Mouse (Mus musculus) kidney, adult 9 months (tissue): ENCODE measurements at regions not wholly inside any gene's neighbourhood (a gene's known extent, or its start where the extent isn't known, plus 50 kb on each side); places are given as distances from the start of the nearest gene placed in this dataset.

Experiments
- DNase-seq: peaks from one replicate; pipeline ENCODE4 v3.0.0; 2022

DNA sequence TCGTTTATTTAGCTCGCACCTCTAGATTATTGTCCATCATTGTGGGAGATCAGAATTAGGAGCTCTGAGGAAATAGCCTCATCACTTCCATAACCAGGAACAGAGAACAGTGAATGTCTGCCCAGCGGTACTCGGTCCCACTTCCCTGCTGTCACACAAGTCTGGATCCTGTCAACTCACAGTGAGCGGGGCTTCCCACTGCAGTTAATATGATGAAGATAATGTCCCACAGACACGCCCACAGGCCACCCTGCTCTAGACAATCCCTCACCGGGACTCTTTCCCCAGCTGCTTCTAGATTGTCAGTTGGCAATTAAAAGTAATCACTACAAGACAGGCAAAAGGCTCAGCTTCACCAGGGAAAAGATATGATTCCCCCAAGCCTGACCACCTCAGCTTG is 124.2 kb upstream of the Plekha5 start:
- no peak for DNase-seq

DNA sequence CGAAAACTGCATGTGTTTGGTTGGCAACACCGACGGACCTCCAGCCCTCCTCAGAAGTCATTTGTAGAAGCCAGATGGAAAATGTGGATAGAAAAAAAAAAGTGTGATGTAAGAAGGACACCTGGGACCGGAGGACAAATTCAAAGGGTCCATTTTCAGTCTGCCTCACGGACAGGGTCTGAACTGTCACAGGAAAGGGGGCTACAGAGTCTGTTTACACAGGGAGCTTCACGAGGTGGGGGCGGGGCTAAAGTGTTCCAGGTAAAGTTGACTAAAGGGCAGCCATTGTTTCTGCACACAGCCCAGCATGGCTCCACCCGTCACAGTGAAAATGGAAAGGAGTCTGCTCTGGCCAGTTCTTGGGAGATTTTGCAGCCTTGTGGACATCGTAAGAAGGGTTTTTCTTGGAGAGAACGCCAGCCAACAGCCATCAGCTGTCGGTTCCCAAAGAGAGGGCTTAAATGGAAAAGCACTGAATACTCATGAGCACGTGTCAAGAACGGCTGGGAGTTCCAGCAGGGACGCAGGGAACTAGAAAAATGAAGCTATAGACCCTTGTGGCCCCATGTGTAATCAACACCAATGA is 125.8 kb upstream of the Plekha5 start:
- DNase-seq, result no peak

DNA sequence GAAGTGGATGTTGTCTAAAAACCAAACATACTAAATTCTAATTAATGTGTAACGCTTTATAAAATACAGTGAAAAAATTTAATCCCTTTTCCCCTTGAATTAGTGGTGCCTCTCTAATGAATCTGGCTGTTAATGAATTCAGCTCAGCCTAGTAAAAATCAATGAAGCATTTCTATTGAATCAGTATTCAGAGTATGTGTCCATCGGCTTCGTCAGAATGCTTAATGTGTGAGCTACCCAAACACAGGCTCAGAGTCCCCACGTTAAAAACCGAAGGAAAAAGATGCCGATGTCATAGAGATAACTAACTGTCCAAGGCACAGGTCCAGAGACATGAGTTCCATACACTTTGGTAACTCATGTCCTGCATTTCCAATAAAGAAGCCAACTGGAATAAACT is 126.3 kb upstream of the Plekha5 start:
- no peak for DNase-seq

DNA sequence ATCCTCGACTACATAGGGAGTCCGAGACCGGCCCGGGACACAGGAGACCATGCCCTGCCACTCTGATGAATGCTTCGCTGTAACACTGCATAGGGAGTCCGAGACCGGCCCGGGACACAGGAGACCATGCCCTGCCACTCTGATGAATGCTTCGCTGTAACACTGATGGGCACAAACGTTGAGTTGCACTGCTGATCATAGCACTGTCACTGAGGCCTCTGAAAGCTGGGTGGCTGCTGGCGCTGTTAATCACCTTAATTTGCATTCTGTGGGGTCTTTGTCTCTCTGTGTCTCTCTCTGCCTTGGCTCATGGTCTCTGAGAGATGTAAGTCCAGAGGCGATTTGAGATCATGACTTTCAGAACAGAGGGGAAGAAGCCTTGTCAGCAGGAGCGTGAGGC is 133.7 kb upstream of the Plekha5 start:
- DNase-seq, result no peak

DNA sequence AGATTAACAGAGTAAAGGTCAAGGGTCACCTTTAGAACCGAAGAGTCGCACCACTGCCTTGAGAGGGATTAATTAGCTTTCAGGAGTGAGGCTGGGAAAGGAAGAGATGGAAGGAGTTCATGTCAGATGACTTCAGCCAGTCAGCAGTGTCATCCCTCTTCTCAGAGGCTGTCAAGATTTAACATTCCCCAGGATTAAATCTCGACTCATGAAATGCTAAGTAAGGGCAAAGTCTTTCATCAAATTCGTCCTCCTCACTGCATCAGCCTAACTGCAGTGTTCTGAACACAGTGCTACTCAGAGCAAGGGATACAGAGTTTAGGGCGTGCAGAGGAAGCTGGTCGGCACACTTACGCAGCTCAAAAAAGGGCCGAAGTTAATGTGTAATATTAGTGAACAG is 135.1 kb upstream of the Plekha5 start:
- DNase-seq, result peak; percentile 55

DNA sequence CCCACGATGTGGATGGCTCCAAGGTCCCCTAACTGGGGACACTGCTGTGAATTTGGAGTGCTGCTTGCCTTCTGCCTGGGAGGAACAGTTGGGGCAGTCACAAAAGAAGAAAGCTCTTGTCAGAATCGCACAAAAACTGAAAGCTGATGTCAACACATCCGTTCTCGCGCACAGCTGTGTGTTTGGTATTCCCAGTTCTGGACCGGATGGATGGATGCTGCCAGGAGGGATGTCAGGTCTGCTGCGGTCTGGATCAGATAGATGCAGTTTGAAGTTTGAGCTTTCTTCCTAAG is 141.6 kb upstream of the Plekha5 start:
- DNase-seq, result no peak

DNA sequence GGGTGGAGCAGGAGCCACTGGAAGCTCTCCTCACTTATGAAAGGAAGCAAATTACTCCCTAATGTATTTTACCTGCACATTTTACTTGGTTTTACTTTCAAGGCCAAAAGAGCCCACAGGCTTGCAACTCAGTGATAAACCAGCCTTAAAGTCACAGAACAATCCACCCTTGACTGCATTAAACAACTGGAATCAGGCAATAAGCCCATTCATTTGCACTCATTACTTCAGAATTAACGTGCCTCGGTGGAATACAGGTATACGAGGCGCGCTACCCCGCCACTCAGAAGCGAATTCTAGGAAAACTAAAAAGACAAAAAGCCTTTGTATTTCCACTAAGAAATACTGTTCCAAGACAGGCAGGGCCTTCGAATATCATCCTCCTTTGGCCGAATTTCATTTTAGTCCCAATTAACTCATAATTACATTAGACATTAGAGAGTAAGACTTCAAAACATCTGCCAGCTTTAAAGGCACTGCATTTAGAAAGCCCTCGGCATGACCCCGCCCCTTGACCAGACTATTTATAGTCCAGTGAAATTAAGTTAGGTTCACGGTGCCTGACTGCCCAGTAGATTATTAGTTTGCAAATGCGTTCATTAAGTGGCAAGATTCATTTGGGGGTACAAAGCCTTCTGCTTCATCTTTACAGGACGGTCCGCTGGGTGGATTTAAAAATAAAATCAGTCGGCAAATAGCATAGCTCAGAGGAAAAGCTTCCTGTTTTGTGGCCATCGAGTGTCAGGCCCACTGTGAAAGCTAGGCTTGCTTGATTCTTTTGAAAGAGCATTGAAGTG is 142.2 kb upstream of the Plekha5 start:
- peak; percentile 69 for DNase-seq

DNA sequence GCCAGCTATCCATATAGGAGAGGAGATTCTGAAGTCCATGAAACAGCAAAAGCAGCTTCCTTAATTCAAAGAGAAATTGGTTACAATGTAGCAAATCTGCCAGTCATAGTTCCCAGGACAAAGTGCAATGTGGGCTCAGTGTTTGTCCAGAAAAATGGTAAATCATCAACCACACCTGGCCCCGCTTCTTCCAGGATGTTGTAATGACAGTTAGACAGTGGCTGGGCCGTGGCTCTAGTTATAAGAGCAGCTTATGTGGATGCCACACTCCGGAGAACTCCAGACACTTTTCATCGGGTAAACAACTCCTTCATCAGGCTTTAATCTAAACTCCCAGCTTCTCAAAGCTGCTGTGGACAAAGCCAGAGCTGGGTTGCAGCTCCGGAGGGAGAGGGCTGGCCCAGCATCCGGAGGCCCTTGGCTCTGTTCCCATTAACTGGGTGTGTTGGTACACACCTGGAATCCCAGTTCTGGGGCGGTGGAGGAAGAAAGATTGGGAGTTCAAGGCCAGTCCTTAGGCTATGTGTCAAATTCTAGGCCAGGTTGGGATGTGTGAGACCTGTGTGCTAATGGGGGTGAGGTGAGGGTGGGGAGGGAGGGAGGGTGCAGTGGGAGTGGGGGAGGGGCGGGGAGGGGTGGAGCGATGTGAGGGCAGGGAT is 142.9 kb upstream of the Plekha5 start:
- peak; percentile 95 for DNase-seq

DNA sequence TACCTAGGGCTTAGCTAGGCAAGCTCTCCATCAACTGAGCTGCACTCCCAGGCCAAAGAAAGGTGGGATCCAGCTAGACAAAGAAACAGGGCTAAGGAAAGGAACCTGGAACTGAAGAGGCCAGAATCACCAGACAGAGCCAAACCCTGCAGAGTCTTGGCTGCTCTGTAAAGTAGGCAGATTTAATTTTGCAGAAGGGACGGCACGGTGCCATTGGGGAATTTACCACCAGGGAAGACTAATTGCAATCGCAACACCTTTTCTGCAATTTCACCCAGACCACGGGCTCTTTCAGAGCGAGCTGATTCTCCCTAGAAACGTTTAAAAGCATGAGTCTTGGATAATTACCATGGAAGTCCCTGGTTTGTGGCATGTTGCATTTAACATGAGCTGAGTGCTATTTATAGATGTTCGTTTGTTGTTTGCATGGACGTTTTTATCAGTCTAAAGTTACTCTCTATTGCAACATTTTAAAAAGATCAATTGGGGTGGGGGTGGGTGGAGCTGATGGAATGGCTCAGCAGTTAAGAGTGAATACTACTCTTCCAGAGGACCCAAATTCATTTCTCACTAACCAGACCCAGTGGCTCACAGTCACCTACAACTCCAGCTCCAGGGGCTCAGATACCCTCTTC is 144.0 kb upstream of the Plekha5 start:
- no peak for DNase-seq

DNA sequence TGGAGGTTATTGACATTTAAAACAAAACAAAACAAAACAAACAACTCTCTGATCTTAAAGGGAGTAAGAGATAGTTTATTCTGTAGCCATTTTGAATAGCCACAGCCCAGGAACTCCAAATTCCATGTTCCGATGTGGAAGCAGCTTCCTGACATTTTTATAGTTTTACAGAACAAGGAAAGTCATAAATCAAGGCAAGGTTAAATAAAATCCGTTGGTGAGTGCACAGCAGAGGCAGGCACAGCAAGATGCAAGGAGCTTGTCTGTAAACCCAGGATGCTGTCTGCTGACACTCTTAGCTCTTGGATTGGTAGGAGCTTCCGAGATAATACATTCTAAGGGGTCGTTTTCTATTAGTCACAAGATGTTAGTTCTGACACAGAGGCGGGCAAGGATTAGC is 145.1 kb upstream of the Plekha5 start:
- DNase-seq, result no peak

DNA sequence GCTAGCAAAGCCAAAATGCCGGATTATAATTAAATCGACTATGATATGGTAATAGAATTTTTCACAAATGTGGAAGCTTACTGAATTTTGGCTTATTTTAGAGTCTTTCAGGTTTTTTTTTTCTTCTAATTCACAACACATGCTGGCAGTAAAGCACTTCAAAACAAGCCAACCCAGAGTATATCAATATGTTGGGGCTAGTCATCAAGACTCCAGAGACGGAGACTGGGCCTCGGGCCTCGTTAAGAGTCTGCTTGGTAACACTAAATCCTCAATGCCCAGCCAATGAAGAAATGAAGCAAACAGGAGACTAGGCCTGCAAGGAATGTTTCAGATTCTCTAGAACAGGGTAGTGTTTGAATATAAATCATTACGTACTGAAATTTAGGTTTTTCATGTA is 153.3 kb upstream of the Plekha5 start:
- no peak for DNase-seq

DNA sequence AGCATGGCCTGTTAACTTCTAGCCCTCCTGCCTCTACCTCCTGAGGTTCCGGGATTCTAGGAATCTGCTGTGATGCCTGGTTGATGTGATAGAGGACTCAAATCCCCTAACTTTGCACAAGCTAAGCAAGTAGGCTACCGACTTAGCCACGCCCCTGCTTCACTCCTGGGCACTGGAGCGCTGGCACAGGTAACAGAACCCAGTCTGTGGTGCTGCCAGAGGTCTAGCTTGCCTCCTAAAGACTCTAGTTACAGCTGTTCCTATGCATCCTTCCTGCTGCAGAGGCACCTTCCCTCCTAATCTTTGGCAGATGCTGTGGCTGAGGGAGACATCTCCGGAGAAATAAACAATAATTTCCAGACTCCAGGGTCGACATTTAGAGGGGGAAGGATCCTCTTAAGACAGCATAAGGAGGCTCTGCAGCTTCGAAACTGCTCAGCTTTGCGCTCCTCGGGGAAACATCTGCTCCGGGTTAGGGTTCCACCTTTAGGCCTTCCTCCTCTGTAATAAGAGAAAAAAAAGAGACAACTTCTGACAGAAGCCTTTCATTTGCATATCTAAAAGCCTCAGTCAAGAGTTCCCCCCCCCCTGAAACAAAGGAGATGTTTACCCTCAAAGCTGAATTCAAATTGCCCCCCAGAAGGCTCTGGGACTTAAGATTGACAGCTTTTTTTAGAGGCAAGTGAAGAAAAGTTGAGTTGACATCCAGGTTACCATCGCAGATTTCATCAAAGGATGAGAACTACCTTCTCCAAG is 155.4 kb upstream of the Plekha5 start:
- DNase-seq, result no peak

DNA sequence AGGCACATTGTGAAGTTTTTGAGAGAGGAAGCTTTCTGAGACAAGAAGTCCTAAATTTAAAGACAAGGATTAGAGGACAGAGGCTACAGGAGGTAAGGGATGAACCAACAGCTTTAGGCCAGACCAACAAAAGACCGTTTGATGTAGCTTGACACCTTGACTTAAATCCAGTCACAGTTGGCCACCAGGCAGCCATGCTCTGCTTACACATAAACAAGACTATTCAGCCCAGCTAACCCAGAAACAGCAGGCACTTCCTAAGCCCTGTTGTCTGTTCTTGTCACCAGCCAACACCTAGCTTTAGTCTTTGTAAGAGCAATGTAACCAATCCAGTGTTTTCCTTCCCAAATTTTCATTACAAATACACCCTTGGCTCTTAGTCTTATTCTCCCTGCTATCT is 159.9 kb upstream of the Plekha5 start:
- DNase-seq, result no peak

DNA sequence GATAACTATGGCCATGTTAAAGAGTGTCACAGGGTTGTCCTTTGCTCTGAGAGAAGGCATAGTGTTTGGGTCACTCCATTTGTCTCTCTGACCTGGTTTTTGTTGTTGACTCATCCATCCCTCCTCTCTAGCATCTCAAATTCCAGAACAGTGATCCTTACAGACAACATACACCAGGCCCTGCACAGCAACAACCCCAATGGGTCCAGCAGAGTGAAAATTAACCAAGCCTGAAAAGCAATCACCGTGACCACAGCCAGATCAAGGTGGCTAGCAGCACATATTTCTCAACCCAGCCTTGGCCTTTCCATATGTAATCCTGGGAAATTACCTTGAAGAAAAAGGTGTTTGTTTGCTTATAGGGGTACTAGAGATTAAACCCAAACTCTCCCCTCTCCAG is 162.0 kb upstream of the Plekha5 start:
- DNase-seq, result peak; percentile 40

DNA sequence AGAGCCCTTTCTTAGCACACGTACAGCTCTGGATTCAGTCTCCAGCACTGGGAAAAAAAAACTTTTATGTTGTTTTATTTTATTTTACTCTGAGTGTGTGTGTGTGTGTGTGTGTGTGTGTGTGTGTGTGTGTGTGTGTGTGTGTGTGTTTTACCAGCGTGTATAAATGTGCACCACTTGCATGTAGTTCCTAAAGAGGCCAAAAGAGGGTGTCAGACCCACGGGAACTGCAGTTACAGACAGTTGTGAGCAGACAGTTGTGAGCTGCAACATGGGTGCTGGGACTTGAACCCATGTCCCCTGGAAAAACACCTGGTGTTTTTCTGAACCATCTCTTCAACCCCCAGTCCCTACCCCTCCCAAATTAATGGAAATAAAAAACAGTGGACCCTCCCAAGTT is 165.1 kb upstream of the Plekha5 start:
- no peak for DNase-seq

DNA sequence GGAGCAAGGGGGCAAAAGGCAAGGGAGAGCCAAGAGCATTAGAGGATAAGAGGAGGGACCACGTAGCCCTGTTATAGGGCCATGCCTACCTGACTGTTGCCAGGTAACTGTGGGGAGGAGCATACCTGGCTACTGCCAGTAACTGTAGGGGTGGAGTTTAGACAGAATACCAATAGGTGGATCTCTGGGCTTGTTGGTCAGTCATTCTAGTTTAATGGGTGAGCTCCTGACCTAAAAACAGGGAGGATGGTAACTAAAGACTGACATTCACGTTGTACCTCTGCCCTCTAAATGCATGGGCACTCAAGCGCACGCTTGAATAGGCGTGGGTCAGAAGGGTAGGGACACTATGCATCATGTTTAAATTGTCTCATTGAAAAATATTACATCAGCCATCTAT is 165.8 kb upstream of the Plekha5 start:
- DNase-seq, result peak; percentile 66

DNA sequence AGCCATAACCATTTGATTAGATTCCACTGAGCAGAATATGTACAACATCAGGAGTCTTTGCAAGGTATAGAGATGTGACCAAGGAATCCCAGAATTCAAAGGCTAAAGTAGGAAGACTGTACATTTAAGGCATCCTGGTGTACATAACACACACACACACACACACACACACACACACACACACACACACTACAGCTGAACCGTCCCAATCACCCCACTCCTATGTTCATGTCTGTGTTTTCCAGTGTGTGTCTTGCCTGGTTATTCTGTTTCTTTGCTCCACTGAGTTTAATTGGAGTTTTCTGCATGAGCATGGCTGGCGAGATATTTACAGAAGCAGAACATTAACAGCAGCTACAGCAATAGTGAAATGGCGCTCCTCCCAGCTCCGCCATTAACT is 172.3 kb upstream of the Plekha5 start:
- DNase-seq, result no peak

DNA sequence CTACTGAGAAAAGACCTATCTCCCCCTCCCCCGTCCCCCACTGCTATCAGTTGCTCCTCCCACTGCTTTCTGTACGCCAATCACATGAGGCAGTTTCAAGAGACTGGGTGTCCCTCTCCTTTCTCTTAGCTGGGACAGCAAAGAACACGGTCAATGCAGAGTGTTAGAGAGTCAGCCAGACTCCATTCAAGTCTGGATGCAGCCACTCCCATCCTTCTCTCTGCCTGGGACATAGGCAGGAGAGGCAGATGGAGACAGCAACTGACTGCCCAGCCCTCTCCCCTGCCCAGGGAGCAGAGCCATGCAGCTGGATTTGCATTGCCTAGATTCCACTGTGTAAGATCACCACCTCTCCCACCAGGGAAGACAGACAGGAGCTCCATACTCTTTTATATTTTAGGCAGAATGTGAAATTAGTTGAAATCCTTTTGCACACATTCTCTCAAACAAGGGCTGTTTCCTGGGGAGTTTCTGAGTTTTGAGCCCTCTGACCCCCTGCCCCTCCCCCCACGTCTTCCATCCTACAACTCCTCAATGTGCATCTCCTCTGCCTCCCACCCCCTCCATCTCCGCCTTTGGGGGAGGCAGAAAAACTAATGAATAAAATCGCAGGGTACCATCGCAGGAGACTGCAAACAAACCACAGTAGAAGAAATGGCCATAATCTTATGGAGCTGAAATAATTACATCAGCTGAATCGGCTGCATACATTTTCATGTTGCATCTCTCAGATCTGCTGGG is 180.3 kb upstream of the Plekha5 start:
- no peak for DNase-seq

DNA sequence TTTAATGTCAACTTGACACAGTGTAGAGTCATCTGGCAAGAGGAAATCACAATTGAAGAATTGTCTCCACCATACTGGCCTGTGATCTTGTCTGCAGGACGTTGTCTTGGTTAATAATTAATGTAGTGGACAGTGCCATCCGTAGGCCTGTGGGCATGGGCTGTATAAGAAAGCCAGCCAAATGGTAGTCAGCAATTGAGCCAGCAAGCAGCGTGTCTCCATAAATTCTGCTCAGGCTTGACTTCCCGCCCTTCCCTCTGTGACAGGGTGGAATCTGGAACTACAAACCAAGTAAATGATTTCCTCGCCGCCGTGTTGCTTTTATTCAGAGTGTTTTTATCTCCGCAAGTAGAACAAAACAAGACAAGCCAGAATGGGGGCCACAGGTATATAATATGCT is 184.5 kb upstream of the Plekha5 start:
- DNase-seq, result peak; percentile 83

DNA sequence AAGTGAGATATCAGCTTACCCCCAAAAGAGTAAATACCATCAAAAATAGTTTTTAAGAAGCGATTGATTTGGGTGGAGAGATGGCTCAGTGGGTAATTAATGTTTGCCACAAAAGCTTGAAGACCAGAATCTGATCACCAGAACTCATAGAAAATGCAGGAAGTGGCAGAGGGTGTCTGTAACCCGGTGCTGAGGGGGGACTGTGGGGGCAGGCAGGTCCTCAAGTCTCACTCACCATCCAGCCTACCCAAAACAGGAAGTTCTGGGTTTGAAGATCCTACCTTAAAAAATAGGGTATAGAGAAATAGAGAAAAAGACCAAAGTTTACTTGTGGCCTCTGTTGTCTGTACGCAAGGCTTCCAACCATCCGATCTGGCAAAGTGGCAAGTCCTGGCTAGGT is 190.3 kb upstream of the Plcz1 start:
- DNase-seq, result no peak

DNA sequence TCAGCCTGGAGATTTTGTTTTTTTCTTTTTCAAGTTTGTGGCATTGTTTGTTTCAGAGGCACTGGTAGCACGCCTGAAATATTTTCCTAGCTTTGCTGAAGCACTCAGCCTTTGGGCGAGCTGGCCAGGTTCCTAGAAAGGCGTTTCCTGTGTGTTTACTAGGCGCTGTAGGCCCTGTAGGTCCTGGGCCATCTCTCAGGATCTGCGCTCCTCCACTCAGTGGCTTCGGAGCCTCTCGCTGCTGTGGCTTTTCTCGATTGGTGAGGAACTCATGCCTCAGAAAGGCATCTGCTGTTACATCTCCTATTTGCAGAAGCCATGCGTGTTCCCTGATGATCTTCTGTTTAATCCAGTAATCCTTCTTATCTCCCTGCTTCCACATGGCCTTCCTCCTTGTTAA is 188.0 kb upstream of the Plcz1 start:
- DNase-seq, result peak; percentile 41

DNA sequence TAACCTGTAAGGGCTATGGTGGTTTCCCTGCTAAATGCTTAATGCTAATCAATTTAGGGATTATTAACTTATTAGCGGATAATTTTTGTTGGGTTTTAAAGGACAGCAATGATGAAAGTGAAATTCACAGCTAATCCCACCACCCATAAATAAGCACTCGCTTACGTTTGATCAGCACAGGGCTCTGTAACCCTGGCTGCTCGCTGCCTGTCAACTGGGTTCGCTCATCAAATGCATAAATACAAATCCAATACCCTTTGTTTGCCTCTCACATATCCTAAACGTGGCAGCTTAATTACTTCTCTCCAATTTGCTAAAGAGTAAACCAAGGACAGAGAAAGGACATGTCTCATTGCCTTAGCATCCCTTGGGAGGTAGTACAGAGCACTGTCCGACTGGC is 187.5 kb upstream of the Plcz1 start:
- no peak for DNase-seq
